ENCODE assay signal across 8 mouse cellular contexts in the genomic region with DNA sequence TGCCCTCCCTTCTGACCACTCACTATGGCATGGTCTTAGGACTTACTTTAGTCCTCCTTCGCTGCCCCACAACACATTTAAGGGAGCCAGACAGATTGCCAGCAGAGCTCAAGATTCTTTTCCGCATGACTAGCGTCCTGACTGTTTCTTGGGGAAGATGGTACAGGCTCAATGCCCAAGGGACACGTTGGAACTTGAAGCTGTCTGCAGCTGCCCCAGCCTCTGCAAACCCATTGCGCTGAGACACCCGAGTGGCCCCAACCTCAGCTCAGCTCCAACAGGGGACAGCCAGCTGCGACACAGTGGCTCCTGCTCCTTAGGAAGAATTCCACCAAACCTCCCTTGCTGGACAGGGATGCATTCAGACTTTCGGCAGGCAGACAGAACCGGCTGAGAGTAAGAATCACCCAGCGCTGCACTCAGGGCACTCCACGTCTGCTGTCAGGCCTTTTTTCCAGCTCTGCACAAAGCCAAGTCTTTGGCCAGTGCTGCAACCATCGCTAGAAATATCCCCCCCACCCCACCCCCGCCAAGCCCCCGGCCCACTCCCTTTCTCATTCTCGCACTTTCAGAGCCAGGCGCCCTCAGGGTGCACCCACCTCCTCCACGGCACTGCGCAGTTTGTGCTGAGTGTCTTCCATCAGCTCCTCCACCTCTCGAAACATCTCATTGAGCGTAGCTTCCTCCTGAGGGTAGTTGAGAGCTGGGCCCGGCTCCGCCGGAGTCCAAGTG. TPM values are rescaled to one million over a fixed set of nuclear protein-coding genes. Genes with fewer than 3 reads are reported as not detected.
DNase-seq lines count a peak whose midpoint lies in the region; ATAC-seq lines count a peak whose summit lies in the region.

No protein-coding gene starts in this region.

- H3K27me3 ChIP-seq in neural tube, embryonic 11.5 days (ENCODE audit: control insufficient read depth, insufficient read depth, low read length) = no peaks in the 10 kb centered on the region
- H3K27me3 ChIP-seq in embryonic facial prominence, embryonic 13.5 days = no peaks in the 10 kb centered on the region
- H3K27me3 ChIP-seq in kidney, embryonic 14.5 days (ENCODE audit: control insufficient read depth, insufficient read depth, low read length) = no peaks in the 10 kb centered on the region
- no peaks in the 10 kb centered on the region; the same call in 1 of the 2 replicates for H3K27me3 ChIP-seq in midbrain, embryonic 14.5 days (ENCODE audit: control insufficient read depth, insufficient read depth, low read length)

- no peak overlapping the region for H3K27ac ChIP-seq in neural tube, embryonic 11.5 days (ENCODE audit: low read depth, low read length)
- peak overlapping the region; percentile 78 for H3K27ac ChIP-seq in embryonic facial prominence, embryonic 13.5 days
- H3K27ac ChIP-seq in kidney, embryonic 14.5 days (ENCODE audit: low read depth, low read length) = no peak overlapping the region
- no peak overlapping the region for H3K27ac ChIP-seq in midbrain, embryonic 14.5 days (replicated peaks; ENCODE audit: low read depth, low read length)

- peak overlapping the region; percentile 55 for H3K9ac ChIP-seq in neural tube, embryonic 11.5 days (ENCODE audit: low read length)
- H3K9ac ChIP-seq in embryonic facial prominence, embryonic 13.5 days = peak overlapping the region; percentile 80
- peak overlapping the region; percentile 51 for H3K9ac ChIP-seq in kidney, embryonic 14.5 days (ENCODE audit: low read depth, low read length)
- peak overlapping the region; percentile 38; the same call in 1 of the 2 replicates for H3K9ac ChIP-seq in midbrain, embryonic 14.5 days (replicated peaks; ENCODE audit: low read length)

- 0 out of 2 replicates have a peak, but pooled peaks have one; percentile 42 for ATAC-seq in neural tube, embryonic 11.5 days (ENCODE audit: insufficient read depth, low FRiP score, low TSS enrichment)
- peak; percentile 20; the same call in 1 of the 2 replicates for ATAC-seq in embryonic facial prominence, embryonic 13.5 days (ENCODE audit: insufficient number of reproducible peaks, insufficient read depth, low FRiP score, low TSS enrichment, low read depth)
- peak; percentile 32; the same call in 1 of the 2 replicates for ATAC-seq in kidney, embryonic 14.5 days (ENCODE audit: low FRiP score, low TSS enrichment)
- ATAC-seq in midbrain, embryonic 14.5 days (ENCODE audit: low FRiP score, low TSS enrichment) = no peak; the same call in 1 of the 2 replicates

- H3K9me3 ChIP-seq in neural tube, embryonic 11.5 days (ENCODE audit: control insufficient read depth, low read length) = no peaks in the 10 kb centered on the region
- H3K9me3 ChIP-seq in embryonic facial prominence, embryonic 13.5 days = no peaks in the 10 kb centered on the region
- no peaks in the 10 kb centered on the region for H3K9me3 ChIP-seq in kidney, embryonic 14.5 days (ENCODE audit: control insufficient read depth, low read length)
- H3K9me3 ChIP-seq in midbrain, embryonic 14.5 days (ENCODE audit: control insufficient read depth, low read length) = no peaks in the 10 kb centered on the region

- WGBS in neural tube, embryonic 11.5 days = 11% methylated on average over 22 of the region's 23 CpGs
- 6% methylated on average over 23 of the region's 23 CpGs for WGBS in embryonic facial prominence, embryonic 13.5 days
- WGBS in kidney, embryonic 14.5 days = 7% methylated on average over 23 of the region's 23 CpGs
- WGBS in midbrain, embryonic 14.5 days = 8% methylated on average over 23 of the region's 23 CpGs

- no peaks in the 10 kb centered on the region for H3K36me3 ChIP-seq in neural tube, embryonic 11.5 days (ENCODE audit: control insufficient read depth, insufficient read depth, low read length)
- H3K36me3 ChIP-seq in embryonic facial prominence, embryonic 13.5 days = no peaks in the 10 kb centered on the region
- no peaks in the 10 kb centered on the region for H3K36me3 ChIP-seq in kidney, embryonic 14.5 days (ENCODE audit: control insufficient read depth, insufficient read depth, low read length)
- H3K36me3 ChIP-seq in midbrain, embryonic 14.5 days (ENCODE audit: control insufficient read depth, insufficient read depth, low read length) = no peaks in the 10 kb centered on the region

- H3K4me1 ChIP-seq in neural tube, embryonic 11.5 days (ENCODE audit: control insufficient read depth, insufficient read depth, low read length) = peaks cover 6% of the 10 kb centered on the region; the same call in 1 of the 2 replicates
- H3K4me1 ChIP-seq in embryonic facial prominence, embryonic 13.5 days = peaks cover 52% of the 10 kb centered on the region
- H3K4me1 ChIP-seq in kidney, embryonic 14.5 days (ENCODE audit: control insufficient read depth, insufficient read depth, low read length) = peaks cover 23% of the 10 kb centered on the region
- peaks cover 5% of the 10 kb centered on the region; the same call in 1 of the 2 replicates for H3K4me1 ChIP-seq in midbrain, embryonic 14.5 days (ENCODE audit: control insufficient read depth, insufficient read depth, low read length)

- peak overlapping the region; percentile 72 for H3K4me2 ChIP-seq in neural tube, embryonic 11.5 days (ENCODE audit: low read depth)
- H3K4me2 ChIP-seq in embryonic facial prominence, embryonic 13.5 days = peak overlapping the region; percentile 71
- peak overlapping the region; percentile 62 for H3K4me2 ChIP-seq in kidney, embryonic 14.5 days (replicated peaks; ENCODE audit: low read depth, low read length)
- peak overlapping the region; percentile 58 for H3K4me2 ChIP-seq in midbrain, embryonic 14.5 days (ENCODE audit: low read length)

- H3K4me3 ChIP-seq in neural tube, embryonic 11.5 days (ENCODE audit: low read depth, low read length) = peak overlapping the region; percentile 42
- peak overlapping the region; percentile 61 for H3K4me3 ChIP-seq in embryonic facial prominence, embryonic 13.5 days
- peak overlapping the region; percentile 44 for H3K4me3 ChIP-seq in kidney, embryonic 14.5 days (ENCODE audit: low read length)
- peak overlapping the region; percentile 38 for H3K4me3 ChIP-seq in midbrain, embryonic 14.5 days (replicated peaks; ENCODE audit: low read depth, low read length)

- DNase-seq in neural tube, embryonic 11.5 days (ENCODE audit: low spot score) = peak; percentile 34
- no peak for DNase-seq in neural tube, embryonic 10.5 days (ENCODE audit: extremely low spot score, low spot score)
- DNase-seq in midbrain, embryonic 14.5 days = peak; percentile 44
- DNase-seq in urinary bladder, postnatal 25 days (ENCODE audit: low spot score) = no peak
- DNase-seq in cerebellum, postnatal 36 days = no peak
- DNase-seq in adipocyte (ENCODE audit: low spot score) = no peak

RNA-seq across cellular contexts. Expression of a gene that starts 1.1 kb away (rescaled TPM):
- polyA plus RNA-seq in neural tube, embryonic 11.5 days (2014; fragmentation: Nextera tagmentation; extraction: Ambion mirVana) = 8.2 and 10.6 TPM in 2 replicates
- 43.9 and 67.9 TPM in 2 replicates for polyA plus RNA-seq in embryonic facial prominence, embryonic 13.5 days (2015; fragmentation: Nextera tagmentation; extraction: Ambion mirVana)
- 9.3 and 14.9 TPM in 2 replicates for polyA plus RNA-seq in kidney, embryonic 14.5 days (2014; fragmentation: Nextera tagmentation; extraction: Ambion mirVana)
- polyA plus RNA-seq in midbrain, embryonic 14.5 days (2014; fragmentation: Nextera tagmentation; extraction: Ambion mirVana) = 17.5 and 18.5 TPM in 2 replicates

Comparison
In these comparisons a context has a peak if more than half of its experiments do, and no peak if none do; other contexts are left out.
1. DNase-seq: peak in neural tube, embryonic 11.5 days (single experiment) and midbrain, embryonic 14.5 days (single experiment); none in neural tube, embryonic 10.5 days (single experiment), urinary bladder, postnatal 25 days (single experiment), cerebellum, postnatal 36 days (0 of 2) and adipocyte (single experiment).
2. Peak in every context shown above with its lines, with median percentiles within 50 percentile points of each other: H3K4me2 ChIP-seq, H3K4me3 ChIP-seq and H3K9ac ChIP-seq.